Mouse (Mus musculus) ES-CJ7 (cell line): ENCODE data around the gene Tmem274.
A peak's percentile ranks its signal among the peaks of the same experiment; 100 is the strongest.
"Not testable (repeated sequence)": the region's sequence is repeated elsewhere in the genome, so short reads cannot be mapped to it uniquely, and the experiment has no call there.

Experiments
- DNase-seq: peaks from one replicate; pipeline ENCODE4 v3.0.0; 2011; ENCODE audit warnings: low read depth, low spot score

Gene Tmem274

DNA sequence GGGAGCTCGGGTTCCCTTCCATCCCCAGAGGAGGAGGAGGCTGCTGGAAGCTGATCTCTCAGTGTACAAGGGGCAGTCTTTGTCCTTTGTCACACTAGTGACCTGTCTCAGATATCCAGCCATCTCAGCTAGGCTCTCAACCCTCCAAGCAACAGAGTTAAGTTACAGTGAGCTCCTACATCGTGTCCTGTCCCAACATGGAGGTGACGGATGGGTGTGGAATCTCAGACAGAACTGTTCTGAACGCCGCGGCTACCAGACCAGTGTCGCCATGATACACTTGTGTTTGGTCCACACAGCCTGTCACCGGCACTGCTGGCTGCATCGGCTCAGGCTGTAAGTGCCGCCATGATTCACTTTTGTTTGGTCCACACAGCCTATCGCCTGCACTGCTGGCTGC is at the start of gene Tmem274:
TSS of gene Tmem274 (plus strand) at position 301 of the 400 bp plus-strand sequence.
- no peak for DNase-seq

DNA sequence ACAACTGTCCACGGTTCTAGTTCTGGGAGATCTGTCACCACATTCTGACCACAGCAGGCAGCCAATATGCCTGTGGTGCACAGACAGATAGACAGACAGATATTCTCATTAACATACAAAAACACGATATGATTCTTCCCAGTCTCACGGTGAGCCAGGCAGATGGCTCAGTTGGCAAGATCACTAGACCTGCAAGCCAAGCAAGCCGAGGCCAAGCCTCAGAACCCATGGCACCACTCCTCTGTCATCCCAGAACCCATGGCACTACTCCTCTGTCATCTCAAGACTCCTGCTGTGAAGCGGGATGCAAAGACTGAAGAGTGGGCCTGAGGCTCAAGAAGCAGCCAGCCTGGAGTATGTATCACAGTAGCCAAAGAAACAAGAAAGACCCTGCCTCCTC is 47.6 kb upstream of the Tmem274 start:
- no peak for DNase-seq

DNA sequence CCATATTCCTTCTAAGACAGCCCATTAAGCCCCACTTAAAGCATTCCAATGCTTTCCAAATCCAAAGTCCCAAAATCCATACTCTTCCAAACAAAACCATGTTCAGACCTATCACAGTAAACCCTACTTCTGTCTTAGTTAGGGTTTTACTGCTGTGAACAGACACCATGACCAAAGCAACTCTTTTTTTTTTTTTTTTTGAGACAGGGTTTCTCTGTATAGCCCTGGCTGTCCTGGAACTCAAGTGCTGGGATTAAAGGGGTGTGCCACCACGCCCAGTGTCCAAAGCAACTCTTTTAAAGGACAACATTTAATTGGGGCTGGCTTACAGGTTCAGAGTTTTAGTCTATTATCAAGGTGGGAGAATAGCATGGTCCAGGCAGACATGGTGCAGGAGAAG is 45.3 kb upstream of the Tmem274 start:
- DNase-seq = not testable (repeated sequence)

DNA sequence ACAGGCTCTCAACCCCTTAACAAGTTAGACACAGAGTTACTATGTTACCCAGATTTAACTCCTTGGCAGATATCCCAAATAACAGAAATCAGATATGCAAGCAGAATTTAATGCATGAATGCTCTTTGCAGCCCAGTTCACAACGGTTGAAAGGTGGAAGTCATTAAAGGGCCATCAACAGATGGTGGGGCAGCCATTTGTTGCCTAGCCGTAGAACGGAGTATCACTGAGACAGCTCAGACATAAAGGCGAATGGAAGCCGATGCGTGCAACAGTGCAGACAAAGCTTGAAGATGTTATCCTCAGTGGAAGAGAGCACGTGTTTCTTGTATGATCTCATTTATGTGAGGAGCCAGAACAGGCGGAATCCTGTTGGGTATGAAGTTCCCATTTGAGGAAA is 36.6 kb upstream of the Tmem274 start:
- DNase-seq = no peak

DNA sequence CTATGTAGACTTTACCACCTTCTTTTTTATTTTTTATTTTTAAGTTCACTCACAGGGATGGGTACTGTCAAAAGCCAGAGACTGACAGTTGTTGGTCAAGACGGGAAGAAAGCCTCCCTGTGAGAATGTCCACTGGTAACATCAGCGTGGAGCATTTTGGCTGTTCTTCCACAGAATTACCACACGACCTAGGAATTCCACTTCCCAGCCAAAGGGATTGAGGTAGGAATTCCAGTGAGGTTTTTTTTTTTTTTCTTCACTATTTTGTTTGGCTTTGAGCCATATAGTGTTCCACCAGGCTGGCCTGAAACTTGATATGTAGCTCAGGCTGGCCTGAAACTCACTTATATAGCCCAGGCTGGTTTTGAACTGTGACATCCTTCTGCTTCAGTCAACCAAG is 34.7 kb upstream of the Tmem274 start:
- DNase-seq = no peak

DNA sequence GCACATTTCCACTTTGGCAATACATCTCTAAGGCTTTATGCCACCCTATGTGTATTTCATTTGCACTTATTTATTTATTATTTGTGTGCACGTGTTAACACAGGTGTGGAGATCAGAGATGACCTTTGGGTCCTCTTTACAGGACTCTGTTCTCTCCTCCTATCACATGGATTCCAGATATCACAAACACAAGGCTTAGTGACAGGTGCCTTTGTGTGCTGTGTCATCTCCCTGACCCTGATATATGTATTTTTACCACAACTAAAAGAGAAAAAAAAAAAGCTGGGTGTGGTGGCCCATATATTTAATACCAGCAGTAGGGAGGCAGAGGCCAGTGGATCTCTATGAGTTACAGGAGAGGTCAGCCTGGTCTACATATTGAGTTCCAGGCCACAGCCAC is 32.7 kb upstream of the Tmem274 start:
- DNase-seq = no peak

DNA sequence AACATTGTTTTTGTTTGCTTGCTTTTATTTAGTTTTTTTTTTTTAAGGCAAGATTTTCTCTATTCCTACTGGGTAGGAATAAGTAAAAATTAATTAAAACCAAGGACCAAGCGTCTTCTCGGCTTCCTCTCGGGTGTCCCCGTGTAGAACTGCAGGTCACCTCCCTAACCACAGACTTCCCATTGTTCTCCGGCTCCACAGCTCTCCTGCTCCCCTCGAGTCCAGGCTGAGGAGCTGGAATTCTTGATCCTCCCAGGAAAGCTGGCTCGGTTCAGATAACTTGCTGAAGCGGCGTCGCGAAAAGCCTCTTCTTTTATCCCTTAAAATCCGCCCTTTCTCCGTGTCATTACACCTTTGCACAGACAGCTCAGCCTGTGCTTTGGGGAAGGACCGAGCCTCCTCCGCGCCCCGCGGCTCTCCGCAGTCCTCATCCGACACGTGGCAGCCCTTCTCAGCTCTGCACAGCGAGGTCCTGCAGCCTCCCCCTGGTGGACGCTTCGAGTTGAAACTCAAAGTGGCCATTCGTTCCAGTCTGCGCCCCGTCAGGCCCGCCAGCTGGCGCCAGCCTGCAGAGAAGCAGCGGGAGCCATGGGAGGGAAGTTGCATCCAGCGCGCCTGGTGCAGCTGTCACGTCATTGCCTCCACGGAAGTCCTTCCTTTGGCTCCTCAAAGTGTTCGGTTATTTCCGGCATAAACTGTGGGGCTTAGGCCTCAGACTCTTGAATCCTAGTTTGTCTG is 32.0 kb upstream of the Tmem274 start:
- peak; percentile 92 for DNase-seq

DNA sequence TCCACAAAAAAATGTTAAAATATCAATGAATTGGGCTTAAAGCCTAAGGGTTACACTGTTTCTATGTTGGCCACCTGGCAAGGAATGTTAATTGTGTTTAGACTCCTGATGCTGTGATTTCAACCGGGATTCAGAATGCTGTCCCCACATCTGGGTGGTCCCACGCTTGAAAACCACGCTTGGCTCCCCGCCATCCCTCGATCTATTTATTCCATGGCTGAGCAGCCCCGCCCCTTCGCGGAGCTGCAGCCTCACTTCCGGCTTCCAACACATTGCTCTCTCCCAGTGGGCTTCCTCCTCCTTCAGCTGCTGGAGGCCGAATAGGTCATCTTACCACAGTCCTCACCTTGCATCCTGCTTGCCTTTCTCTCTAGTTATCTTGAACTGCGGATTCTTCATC is 31.3 kb upstream of the Tmem274 start:
- peak; percentile 84 for DNase-seq

DNA sequence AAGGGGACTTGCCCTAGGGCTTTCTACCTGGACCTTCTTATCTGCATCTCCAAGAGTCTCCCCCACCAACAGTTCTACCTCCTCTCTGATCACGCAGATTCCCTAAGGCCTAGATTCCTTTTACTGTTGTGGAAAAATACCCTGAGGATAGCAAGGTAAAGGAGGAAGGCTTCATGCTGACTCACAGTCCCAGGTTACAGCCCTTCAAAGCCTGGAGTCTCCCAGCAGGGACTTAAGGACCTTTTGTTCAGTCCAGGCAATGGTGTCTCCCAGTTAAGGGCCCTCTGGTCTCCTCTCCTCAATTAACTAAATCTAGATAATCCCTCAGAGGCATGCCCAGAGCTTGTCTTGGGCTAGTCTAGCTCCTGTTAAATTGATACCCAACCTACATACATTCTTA is 30.9 kb upstream of the Tmem274 start:
- peak; percentile 67 for DNase-seq

DNA sequence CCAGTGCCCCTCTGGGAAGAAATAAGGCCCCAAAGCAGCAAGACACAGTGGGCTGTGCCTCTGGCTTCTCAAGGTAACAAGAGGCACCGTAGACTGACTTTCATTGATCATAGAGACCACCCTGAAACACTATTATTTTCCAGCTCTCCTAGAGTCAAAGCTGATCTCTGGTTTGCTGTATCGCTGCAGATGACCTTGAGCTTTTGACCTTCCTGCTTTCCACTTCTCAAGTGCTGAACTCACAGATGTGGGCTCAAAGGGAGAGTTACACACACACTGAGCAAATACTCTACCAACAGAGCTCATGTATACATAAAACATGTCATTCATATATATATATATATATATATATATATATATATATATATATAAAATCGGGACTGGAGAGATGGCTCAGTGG is 26.5 kb upstream of the Tmem274 start:
- DNase-seq = peak; percentile 52

DNA sequence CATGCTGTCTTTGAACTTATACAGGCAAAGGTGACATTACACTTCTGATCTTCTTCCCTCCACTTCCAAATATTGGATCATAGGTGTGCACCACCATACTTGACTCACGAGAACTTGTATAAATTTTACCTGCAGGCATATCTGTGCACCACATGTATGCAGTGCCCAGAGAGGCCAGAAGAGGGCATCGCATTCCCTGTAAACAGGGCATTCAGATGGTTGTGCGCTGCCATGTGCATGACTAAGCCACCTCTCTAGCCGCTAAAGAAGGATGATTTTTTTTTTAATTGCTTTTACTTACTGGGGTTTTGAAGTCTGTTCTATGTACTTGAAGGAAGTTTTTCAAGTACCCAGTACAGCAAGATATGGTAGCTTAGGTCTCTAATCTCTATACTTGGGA is 23.5 kb upstream of the Tmem274 start:
- DNase-seq = peak; percentile 82

DNA sequence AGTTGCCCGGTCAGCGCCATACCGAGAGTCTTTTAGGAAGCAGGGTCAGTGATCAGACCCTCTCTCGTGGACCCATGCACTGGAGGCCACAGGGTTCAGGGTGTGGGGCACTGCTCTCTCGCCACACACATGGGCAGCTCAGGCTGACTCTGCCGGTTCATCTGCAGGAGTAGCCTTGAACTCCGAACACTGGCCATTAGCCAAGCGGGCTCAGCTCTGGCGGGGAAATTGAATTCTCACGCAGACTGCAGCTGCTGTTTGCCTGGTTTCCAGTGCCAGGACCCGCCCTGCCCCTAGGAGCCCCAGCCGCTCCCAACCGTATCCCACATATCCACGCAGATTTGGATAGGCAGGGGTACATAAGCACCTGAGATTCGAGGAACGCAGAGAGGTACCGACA is 22.9 kb upstream of the Tmem274 start:
- no peak for DNase-seq

DNA sequence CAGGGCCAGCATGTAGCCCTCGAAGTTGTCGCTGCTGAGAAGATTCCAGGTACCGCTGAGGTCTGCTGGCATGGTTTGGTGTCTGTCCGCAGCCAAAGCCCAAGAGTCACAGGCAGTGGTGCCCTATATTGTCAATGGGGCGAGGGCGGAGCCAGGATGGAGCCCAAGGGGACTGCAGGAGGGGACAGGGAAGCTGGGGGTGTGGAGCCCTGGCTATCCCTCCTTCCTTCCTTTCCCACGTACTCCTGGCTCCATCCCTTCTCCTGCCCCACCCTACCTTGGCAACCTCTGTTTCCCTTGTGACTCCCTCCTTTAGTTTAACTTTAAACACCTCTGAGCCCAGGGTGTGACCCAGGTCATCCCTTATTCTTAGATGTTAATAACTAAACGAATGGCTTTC is 22.3 kb upstream of the Tmem274 start, which contains the start of gene Rbp7:
TSS of gene Rbp7 (minus strand) at position 100 of the 400 bp plus-strand sequence.
- no peak for DNase-seq

DNA sequence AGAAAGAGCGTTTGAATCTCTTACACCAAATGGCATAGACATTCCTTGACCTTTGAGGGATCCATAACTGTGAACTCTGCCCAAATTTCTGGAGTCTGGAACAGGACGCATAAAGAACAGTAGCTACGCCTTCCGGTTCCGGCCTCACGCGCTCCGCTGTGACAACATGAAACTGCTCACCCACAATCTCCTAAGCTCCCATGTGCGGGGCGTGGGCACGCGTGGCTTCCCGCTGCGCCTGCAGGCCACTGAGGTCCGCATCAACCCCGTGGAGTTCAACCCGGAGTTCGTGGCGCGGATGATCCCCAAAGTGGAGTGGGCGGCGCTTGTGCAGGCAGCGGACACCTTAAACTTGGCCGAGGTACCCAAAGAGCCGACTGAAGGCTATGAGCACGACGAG is 20.0 kb upstream of the Tmem274 start:
- not testable (repeated sequence) for DNase-seq

DNA sequence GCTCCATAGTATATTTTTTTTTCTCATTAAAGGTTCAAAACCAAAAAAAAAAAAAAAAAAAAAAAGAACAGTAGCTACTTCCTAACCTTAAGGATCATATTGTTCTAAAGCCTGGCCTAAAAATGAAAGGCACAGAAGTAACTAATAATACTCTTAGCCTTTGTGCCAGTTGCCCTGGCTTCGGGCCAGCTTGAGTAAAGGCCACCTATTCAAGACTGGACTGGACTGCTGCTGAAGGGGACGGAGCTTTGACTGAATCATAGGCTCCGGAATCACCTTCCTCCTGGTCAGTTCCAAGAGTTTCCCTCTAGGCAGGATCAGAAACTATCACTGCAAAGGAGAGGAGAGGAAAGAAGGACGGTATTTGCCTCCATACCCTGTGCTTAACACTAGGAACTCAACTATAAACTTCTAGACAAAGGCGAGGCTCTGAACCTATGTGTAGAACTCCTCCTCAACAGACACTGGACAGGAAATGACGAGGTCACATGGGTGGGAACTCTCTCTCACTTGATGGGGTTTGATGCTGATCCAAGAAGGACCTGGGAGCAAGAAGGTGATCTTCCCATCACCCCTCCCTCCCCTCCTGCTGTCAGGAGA is 19.2 kb upstream of the Tmem274 start:
- no peak for DNase-seq

DNA sequence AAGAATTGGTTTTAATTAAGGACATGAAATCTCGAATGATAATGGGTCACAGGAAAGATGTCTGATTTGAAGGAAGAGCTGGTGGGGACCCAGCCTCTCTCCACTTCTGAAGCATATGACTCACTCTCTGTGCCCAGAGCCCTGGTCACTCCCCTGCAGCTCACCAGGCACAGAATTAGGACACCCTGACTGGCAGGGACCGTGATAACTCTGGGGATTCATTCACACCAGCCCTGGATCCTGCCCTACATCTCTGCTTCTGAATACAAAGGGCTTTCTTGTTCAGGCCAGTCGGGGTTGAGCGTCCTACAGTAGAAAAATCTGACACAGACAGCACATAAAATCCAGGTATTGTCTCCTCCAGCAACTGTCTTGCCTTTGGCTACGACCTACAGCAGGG is 18.7 kb upstream of the Tmem274 start:
- no peak for DNase-seq

DNA sequence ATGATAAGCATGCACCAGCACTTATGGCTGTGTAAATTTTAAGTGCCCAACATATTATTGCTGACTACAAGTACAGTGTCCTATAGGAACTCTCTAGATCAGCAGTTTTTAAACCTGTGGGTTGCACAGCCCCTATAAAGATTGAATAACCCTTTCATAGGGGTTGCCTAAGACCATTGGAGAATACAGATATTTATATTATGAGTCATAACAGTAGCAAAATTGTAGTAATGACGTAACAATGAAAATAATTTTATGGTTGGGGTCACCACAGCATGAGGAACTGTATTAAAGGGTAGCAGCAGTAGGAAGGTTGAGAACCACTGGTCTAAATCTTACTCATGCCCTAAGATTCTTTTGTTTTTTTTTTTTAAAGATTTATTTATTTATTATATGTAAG is 17.8 kb upstream of the Tmem274 start:
- no peak for DNase-seq

DNA sequence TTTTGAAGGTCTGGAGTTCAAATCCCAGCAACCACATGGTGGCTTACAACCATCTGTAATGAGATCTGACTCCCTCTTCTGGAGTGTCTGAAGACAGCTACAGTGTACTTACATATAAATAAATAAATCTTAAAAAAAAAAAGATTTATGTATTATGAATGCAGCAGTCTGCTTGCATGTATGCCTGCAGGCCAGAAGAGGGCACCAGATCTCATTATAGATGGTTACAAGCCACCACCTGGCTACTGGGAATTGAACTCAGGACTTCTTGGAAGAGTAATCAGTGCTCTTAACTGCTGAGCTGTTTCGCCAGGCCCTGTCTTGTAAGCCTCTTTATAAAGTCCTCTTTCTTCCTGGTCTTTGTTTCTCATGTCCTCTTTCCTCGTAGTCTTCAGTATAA is 16.7 kb upstream of the Tmem274 start:
- not testable (repeated sequence) for DNase-seq

DNA sequence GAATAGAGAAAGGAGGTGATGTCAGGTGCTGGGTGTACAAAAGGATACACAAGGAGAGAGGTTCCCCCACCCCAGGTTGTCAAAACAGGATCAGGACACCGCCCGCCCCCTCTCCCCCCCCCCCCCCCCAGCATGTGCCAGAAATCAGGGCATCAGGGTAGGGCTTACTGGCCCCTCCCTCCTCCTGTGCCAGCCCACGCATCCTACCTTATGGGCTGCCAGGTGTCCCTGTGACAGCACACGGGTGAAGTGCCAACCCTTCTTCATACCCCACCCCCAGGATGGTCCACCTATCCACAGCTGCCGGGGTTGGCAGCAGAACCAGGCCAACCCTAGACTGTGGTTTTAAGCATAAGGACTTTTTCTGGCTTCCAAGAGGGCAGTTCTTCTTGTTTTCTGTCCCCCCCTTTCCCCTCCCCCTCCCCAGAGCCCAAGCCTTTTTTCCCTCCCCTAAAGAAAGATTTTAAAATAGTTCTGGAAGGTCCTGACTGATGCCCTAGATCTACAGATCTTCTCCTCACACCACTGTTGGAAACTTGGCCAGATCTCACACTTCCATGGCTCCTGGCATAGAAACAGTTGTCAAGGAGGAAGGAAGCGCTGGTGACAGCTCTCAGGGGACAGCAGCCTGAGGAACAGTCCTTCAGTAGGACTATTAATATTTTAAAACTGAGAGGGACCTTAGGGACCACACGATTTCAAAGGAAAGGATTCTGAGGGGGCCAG is 15.4 kb upstream of the Tmem274 start:
- no peak for DNase-seq

DNA sequence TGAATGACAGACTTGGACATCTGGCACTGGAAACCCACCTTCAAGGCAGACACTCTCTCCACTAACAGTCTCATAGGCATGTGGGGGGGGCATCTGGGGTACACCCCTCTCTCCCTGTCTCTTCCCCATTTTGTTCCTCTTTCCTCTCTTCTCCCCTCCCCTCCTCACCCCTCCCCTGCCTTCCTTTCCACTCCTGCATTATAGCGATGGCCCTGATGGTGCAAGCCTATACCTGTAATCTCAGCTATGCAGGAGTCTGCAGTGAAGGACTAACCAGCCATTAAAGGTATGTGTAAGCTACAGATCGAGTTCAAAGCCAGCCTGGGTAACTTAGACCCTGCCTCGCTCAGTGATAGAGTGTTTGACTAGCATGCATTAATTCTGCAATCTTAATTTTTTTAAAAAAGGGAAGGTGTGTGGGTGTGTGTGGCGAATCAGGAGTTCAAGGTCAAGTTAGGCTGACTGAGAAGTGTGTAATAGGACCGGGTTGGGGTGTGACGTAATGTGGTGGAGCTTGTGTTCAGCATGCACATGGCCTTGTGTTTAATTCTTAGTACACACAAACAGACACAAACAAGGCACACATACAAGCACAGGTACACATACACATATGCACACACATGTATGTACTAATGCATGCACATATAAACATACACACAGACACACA is 14.7 kb upstream of the Tmem274 start:
- no peak for DNase-seq

DNA sequence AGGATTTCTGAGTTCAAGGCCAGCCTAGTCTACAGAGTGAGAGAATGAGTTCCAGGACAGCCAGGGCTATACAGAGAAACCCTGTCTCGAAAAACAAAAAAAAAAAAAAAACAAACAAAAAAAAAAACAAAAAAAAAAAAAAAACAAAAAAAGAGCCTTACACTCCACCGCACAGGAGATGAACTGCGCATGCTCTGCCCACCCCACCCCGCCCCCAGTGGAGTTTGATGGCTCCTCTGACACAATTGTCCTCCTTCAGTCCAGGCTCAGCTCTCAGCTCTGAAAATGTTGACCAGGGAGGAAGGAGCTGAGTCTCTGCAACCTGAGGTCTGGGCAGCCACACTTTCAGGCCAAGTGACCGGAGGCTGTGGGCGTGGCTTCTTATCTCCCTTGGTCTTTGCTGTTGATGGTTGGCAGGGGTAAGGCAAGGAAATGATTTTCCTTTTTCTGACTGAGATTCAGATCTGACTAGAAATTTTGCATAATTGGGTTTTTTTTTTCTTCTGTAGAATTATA is 13.7 kb upstream of the Tmem274 start:
- peak; percentile 47 for DNase-seq

DNA sequence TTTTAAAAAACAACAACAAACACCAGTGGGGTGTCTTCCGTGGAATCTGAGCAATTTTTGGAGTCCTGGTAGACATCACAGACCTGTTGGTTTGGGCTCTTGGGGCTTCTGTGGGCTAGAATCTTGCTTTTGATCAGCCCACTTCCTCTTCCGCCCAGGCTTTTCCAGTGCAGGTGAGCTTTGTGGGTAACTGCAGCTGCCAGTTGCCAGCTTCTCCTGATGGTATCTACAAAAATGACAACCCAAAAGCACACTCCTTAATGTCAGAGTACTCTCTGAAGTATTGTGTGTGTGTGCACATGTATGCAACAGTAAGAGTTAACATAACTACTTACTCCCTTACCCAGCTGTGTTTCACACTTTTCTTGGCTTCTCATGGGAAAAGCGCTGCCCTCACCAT is 7.6 kb upstream of the Tmem274 start:
- DNase-seq = no peak
